ENCODE assay signal across 34 mouse cellular contexts in genomic region chr7:44460067-44460466, GRCm38 (mm10). TPM values are rescaled to one million over a fixed set of nuclear protein-coding genes. Genes with fewer than 3 reads are reported as not detected.
DNase-seq lines count a peak whose midpoint lies in the region; TF ChIP-seq lines count a peak whose summit lies in the region.
"Had no signal": no experiment of that assay in that cellular context is flagged by ENCODE, and none has a peak within 500 bp of the region (broad histone marks: within the 10 kb centered on the region; RNA-seq: fewer than 3 reads in every experiment).

No protein-coding gene starts in this region.

- peak; percentile 26 for DNase-seq in cerebellum, adult 11-12 months
- no peak for DNase-seq in cerebellum, adult 8-10 months
- DNase-seq in frontal cortex, postnatal 10 days (ENCODE audit: low spot score in 2 of 2) = peak; percentile 3 to 13
- no peak for DNase-seq in frontal cortex, adult 2 months (ENCODE audit: extremely low spot score in 1 of 2, low spot score in 1 of 2)
- peak; percentile 9 to 15 for DNase-seq in left cerebral cortex, adult 2 months (ENCODE audit: extremely low spot score in 1 of 2, low spot score in 2 of 2)
- no peak for DNase-seq in left cerebral cortex, postnatal 10 days (ENCODE audit: extremely low spot score in 1 of 2, low spot score in 2 of 2)
- DNase-seq in cerebellum, postnatal 36 days = peak; percentile 3 to 13
- DNase-seq: adrenal gland, adult 2 months; gastrocnemius, adult 2 months; gastrocnemius, postnatal 36 days; heart, adult 2 months; kidney, adult 11 months; kidney, postnatal 36 days; liver, embryonic 13.5 days; lung, adult 18-20 months; lung, postnatal 4 days; thymus, postnatal 14 days had no signal

- H3K27ac ChIP-seq in left cerebral cortex, adult 2 months = no peak overlapping the region
- H3K27ac ChIP-seq: embryonic facial prominence, embryonic 10.5 days; embryonic facial prominence, embryonic 15.5 days; gastrocnemius, adult 2 months; heart, adult 2 months; hindbrain, embryonic 15.5 days; limb, embryonic 10.5 days; limb, embryonic 15.5 days; liver, embryonic 13.5 days; midbrain, embryonic 12.5 days; neural tube, embryonic 12.5 days had no signal

- TF ChIP-seq CTCF in left cerebral cortex, adult 2 months (IDR thresholded peaks at IDR 0.05) = no peak

- H3K4me3 ChIP-seq in left cerebral cortex, adult 2 months = no peak overlapping the region
- H3K4me3 ChIP-seq: embryonic facial prominence, embryonic 10.5 days; embryonic facial prominence, embryonic 15.5 days; gastrocnemius, adult 2 months; heart, adult 2 months; heart, embryonic 12.5 days; hindbrain, embryonic 15.5 days; limb, embryonic 10.5 days; limb, embryonic 15.5 days; liver, embryonic 13.5 days; megakaryocyte, embryonic 14.5 days; midbrain, embryonic 12.5 days; myocyte; neural tube, embryonic 12.5 days had no signal

- intact Hi-C loops in left cerebral cortex, adult 2 months (cut with DNase I) = no loop called here
- intact Hi-C loops in left cerebral cortex, postnatal 10 days (cut with DNase I) = no loop called here

RNA-seq across cellular contexts. Expression of gene Aspdh, which starts 5.1 kb away (rescaled TPM):
- polyA plus RNA-seq in frontal cortex, adult 2 months (2012; rRNA removed) = 12.2 and 14.4 TPM in 2 replicates
- 10 to 100 TPM in 1 of 2 experiments, 1 to 10 TPM in 1; 9.8 to 10.0 TPM for total RNA-seq in left cerebral cortex, adult 2 months (2021)
- total RNA-seq in left cerebral cortex, postnatal 10 days (2021) = 10 to 100 TPM; 14.7 to 18.0 TPM
- total RNA-seq: CH12.LX; ES-E14; gastrocnemius, adult 2 months; gastrocnemius, postnatal 36 days; hematopoietic stem cell, adult 5-6 weeks had no signal
- polyA plus RNA-seq: activated CD4-positive, CD25-positive, alpha-beta regulatory T cell, adult 4 months; C2C12; embryonic facial prominence, embryonic 10.5 days; inflammation-experienced regulatory T-cells, adult 6 months; limb, embryonic 10.5 days; lung, postnatal 0 days; myocyte had no signal

RNA-seq across cellular contexts. Expression of gene Josd2, which starts 7.7 kb away (rescaled TPM):
- 169 and 184 TPM in 2 replicates for polyA plus RNA-seq in frontal cortex, adult 2 months (2012; rRNA removed)
- 10 to 100 TPM; 72.3 to 86.6 TPM for total RNA-seq in left cerebral cortex, adult 2 months (2021)
- 10 to 100 TPM; 36.3 to 37.4 TPM for total RNA-seq in left cerebral cortex, postnatal 10 days (2021)

RNA-seq across cellular contexts. Expression of gene Lrrc4b, which starts 31.2 kb away (rescaled TPM):
- polyA plus RNA-seq in frontal cortex, adult 2 months (2012; rRNA removed) = 230 and 247 TPM in 2 replicates
- 100 to 1,000 TPM; 278 to 294 TPM for total RNA-seq in left cerebral cortex, adult 2 months (2021)
- 100 to 1,000 TPM; 311 to 323 TPM for total RNA-seq in left cerebral cortex, postnatal 10 days (2021)
- total RNA-seq: gastrocnemius, adult 2 months; hematopoietic stem cell, adult 5-6 weeks had no signal
- polyA plus RNA-seq: activated CD4-positive, CD25-positive, alpha-beta regulatory T cell, adult 4 months; C2C12; inflammation-experienced regulatory T-cells, adult 6 months; liver, embryonic 13.5 days; myocyte had no signal

RNA-seq across cellular contexts. Expression of gene Emc10, which starts 36.3 kb away (rescaled TPM):
- polyA plus RNA-seq in frontal cortex, adult 2 months (2012; rRNA removed) = 252 and 282 TPM in 2 replicates
- total RNA-seq in left cerebral cortex, adult 2 months (2021) = 100 to 1,000 TPM; 192 to 201 TPM
- 100 to 1,000 TPM; 143 to 144 TPM for total RNA-seq in left cerebral cortex, postnatal 10 days (2021)

RNA-seq across cellular contexts. Expression of gene Fam71e1, which starts 36.3 kb away (rescaled TPM):
- 27.3 and 33.6 TPM in 2 replicates for polyA plus RNA-seq in frontal cortex, adult 2 months (2012; rRNA removed)
- 10 to 100 TPM; 15.5 to 21.0 TPM for total RNA-seq in left cerebral cortex, adult 2 months (2021)
- total RNA-seq in left cerebral cortex, postnatal 10 days (2021) = 10 to 100 TPM; 24.4 to 26.8 TPM
- total RNA-seq: hematopoietic stem cell, adult 5-6 weeks had no signal

Comparison
In these comparisons a context has a peak if more than half of its experiments do, and no peak if none do; other contexts are left out.
1. DNase-seq: peak in cerebellum, adult 11-12 months (single experiment), frontal cortex, postnatal 10 days (2 of 2), left cerebral cortex, adult 2 months (2 of 2) and cerebellum, postnatal 36 days (2 of 2); none in cerebellum, adult 8-10 months (single experiment), frontal cortex, adult 2 months (0 of 2) and left cerebral cortex, postnatal 10 days (0 of 2).